Mouse (Mus musculus) gastrocnemius, adult 8-10 months (tissue): ENCODE results near the gene Anp32a. TPM values are rescaled to one million over a fixed set of nuclear protein-coding genes. Genes with fewer than 3 reads are reported as not detected.

Experiments
- DNase-seq, 2 experiments: peaks; one replicate each; pipeline ENCODE4 v3.0.0; 2022; ENCODE audit warnings: low spot score in 2 of 2
- total RNA-seq, 4 experiments: library from RNA; stranded (reverse); gene quantifications; 2 replicates each; pipeline ENCODE4 v1.2.4; 2022

Anp32a gene
- total RNA-seq, 4 experiments from 2014 or later = 56.9 to 73.2 (median 69.1) TPM

DNA sequence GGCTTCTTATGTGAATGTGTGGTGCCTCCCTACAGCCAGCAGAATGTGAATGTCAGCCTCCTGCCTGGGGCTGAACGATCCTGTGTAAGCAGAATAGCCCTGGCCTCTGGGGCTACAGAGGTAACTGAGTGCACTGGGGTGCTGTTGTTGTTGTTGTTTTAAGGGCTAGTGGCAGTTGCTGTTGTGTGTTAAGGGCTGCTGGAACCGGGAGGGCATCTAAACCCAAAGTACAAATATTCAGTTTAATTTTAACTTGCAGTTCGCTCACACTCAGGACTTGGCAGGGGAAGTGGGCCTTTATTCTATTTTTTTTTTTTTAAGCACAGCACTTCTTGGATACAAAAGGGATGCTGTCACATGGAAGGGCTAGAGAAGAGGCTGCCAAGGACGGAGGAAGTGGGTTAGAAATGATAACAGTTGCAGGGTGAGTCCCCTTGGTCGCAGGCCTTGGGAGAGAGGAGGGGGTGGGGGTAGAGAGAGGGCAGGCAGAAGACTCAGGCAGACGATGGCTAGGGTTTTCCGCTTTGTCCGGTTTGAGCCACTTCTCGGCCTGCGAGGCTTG is 26.5 kb downstream of the Anp32a start:
- DNase-seq = no peak

DNA sequence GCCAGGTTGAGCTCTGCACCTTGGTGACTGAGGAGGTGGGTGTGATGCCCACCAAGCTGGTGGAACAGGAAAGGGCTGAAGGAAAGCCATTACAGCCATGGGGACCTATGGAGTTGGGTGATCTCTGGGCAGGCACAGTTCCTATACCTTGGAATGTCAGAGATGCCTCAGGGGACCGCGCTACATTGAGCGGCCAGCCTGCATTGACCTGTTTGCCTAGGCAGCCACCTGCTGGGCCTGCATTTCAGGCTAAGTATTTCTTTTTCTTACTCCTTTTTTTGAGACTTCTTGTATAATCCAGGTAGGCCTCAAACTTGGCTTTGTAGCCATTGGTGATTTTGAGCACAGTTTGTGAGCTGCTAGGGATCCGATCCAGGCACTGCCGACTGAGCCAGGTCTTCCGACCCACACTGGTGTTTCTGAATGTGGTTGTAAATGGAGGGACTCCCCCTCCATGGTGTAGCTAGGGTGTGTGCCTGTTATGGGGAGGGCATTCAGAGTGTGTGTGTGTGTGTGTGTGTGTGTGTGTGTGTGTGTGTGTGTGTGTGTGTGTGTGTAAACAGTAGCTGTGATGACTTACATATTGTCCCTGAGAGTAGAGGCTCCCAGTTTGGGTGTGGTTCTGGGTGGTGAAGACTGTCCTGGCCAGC is 27.3 kb downstream of the Anp32a start:
- DNase-seq = no peak

DNA sequence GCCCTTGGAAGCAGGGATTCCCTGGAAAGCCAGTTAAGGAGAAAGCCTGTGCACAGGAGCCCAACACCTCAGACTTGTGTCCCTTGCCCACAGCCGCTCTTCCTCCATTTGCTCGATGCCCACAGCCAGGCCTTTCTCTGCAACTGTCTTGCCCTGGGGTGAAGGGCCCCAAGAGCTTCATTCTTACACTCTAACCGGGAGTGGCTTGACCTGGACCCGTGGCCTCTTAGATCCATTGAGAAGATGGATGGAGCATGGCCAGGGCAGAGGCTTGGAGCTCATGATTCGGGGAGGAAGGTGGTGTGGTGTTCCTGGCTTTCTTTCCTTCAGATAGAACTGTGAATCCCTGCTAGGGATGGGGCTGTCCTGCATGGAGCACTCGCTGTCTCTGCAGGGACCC is 28.1 kb downstream of the Anp32a start:
- no peak for DNase-seq

DNA sequence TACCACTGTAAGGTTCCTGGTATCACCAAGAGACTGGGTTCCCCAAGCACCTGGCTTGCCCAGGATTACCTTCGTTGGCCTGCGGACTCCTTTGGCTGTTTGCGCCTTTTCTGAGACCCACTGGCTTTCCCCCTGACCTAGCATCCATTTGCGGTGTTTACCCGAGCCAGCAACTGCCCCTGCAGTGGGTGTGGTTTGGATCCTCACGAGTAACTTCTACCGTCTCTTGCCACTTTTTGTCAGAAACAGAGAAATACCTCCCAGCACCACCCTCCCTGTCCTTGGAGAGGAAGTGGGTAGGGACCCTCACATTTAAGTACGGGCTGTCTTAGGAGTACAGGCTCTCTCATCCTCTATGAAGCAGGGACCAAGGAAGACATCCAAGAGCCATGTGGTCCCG is 29.1 kb downstream of the Anp32a start:
- no peak for DNase-seq

DNA sequence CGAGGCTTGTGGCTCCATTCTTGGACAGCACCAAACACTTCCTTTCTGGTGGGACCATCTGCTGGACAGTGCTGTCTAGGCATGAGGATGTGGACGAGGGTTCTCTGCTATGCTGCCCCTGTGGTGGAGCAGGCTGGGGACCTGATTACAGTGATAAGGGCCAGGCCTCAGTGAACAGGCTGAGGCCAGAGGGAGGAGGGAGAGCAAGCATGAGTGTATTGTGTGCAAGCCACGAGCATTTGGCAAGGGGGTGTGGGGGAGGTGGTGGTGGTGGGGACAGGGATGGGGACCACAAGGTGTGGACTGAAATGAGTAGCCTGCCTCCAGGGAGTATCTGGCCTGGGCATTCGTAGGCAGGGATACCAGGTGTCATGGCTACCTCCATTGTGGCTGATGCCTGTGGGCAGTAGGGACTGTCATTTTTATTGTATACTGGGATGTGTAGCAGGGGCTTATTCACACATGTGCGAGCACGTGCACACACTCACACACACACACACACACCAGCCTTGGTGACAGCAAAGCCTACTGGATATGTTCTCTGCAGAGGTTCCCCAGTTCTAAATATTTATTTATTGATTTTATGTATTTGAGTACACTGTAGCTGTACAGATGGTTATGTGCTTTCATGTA is 29.7 kb downstream of the Anp32a start:
- DNase-seq = no peak

DNA sequence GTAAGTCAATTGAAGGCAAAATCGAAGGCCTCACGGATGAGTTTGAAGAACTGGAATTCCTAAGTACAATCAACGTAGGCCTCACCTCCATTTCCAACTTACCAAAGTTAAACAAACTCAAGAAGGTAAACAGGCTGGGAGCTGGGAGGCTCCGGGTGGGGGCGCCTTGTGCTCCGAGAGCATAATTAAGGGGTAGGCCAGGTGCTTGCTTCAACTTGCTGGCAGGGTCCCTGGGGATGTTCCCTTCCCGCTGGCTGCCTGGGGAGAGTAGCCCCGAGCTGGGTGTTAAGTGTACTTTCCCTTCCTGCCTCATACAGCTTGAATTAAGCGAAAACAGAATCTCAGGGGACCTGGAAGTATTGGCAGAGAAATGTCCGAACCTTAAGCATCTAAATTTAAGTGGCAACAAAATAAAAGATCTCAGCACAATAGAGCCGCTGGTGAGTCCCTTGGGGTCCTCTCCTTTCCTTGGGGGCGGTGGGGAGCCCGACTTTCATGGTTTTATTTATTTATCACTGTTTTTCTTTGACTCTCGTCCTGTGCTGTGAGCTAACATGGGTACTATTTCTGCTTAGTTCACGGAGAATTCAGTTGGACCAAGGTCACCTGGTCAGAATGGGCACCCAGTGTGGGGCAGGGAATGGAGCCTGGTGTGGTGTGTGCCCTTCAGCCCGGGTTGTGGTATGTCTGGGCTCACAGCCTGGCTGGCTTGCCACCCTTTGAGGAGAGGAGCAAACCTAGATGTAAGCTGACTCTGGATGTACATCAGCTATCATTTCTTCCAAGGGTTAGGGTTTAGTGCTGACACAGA is 30.9 kb downstream of the Anp32a start:
- DNase-seq = no peak

DNA sequence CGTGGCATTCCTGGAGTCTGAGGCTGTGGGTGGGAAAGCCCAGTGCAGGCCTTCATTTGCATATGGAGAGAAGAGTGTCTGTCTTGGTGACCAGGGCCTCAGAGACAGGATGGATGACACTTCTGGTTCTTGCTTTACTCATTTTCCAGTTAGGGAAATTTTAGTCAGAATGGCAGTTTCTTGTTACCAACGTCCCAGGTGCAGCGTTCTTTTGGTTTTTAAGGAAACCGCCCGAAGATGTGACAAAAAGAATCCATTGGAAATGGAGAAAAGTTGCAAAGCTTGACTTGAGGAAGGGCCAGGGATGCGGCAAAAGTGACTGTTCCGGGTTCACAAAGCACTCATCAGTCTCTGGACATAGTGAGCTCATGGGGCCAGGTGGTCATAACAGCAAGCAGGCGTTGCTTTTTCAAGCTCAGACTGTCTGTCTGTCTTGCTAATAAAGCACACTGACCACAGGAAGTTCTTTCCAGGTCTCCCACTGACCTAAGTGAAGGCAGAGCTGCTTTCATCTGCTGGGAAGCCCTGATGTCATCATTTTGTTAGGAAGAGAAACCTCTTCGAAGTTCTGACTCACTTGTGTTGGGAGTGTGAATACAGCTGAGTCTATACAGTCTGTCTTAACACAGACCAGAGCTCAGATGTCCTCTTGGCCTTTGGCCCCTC is 31.6 kb downstream of the Anp32a start:
- DNase-seq = no peak

DNA sequence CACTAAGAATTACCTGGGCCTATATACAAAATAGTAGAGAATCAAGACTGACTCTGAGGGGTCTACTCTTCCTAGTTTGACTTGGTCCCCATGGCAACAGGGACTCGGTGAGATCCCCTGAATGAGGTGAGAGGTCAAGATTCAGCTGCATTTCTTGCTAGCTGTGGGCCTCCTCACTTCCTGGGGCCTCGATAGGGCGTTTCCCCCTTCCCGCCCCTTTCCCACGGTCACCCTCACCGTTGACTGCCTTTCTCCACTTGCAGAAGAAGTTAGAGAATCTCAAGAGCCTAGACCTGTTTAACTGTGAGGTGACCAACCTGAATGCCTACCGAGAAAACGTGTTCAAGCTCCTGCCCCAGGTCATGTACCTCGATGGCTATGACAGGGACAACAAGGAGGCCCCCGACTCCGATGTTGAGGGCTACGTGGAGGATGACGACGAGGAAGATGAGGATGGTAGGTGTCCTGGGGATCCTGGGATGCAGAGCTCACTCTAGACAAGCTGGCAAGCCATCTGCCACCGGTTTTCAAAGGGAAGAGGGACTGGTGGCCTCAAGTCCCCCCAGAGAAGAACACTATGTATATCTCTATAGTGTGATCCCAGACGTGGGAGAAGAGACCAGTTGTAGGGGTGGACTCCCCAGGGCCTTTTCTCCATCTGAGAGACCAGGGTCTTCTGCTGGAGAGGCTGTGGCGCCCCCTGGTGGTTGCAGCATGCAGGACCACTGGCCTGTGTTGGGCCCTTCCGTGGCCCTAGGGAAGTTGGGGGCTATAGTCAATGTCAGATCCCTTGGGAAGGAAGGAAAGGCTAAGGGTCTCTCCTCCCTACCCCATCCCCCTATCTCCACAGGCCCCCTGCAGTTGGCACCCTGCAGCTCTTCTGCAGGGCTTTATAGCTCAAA is 32.4 kb downstream of the Anp32a start:
- DNase-seq = peak; percentile 57 to 63

DNA sequence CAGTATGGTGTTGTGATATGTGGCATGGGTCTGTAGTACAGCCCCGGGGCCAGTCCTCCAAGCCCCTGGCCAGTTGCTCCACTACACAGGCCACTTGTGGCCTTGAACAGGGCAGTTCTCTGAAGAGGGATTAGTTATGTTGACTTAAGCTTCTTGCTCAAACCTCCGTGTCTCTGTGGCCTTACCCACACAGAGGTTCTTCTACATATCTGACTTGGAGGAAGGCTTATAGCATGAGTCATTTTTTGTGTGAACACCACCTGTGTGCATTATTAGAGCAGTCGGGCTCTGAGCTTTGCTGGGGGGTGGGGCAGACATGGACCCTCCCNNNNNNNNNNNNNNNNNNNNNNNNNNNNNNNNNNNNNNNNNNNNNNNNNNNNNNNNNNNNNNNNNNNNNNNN is 33.2 kb downstream of the Anp32a start:
- no peak for DNase-seq

DNA sequence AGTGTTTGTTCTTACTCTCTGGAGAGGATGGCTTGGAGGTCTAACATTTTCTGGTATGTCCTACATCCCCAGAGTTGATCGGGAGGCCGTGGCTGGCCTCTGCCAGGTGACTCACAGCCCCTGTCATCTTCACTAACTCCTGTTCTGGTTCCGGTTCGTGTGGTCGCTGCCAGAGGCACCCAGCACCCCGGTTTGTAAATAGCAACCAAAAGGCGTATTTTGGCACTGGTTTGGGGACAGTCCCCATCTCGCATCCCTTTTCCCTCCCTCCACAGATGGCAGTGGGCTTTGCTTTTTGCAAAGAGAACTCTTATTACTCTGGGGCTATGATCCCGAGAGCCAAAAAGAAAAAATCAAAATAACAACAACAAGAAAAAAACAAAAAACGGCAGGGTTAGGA is 36.8 kb downstream of the Anp32a start:
- DNase-seq = no peak

DNA sequence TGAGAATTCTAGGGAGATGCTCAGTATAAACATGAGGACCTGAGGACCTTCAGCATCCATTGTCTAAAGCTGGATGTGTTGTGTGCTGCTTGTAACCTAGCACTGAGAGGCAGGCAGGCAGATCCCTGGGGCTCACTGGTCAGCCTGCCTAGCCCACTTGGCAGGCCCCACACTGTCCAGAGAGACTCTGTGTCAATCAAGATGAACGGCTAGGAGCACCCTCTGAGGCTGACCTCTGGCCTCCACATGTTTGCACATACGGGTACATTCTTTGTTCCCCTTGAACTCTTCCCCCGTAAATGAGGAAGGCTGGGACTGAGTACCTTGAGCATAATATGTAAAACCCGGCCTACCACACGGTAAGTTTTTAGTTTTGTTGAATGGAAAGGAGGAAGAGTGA is 39.3 kb downstream of the Anp32a start:
- DNase-seq = no peak

DNA sequence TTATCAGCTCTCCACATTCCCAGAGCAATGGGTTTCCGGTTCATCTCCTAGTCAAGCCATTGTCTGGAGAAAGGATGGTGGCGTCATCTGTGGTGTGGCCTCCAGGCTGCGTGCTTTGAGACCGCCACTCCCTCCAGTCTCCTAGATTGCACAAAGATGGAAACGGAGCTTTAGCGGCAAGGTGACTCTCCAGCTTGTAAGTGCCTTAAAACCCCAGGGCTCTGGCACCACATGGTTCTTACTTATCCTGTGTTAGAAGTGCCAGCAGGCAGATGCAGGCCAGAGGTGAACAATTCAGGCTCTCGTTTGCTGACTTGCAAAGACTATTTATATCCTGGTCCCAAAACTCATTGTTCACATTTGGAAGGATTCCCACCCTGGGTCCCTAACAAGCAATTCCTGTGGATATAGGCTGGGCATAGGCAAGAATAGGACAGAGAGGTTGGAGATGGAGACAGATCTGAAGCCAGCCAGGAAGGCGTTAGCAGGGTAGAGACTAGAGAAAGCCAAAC is 40.4 kb downstream of the Anp32a start:
- DNase-seq = no peak

DNA sequence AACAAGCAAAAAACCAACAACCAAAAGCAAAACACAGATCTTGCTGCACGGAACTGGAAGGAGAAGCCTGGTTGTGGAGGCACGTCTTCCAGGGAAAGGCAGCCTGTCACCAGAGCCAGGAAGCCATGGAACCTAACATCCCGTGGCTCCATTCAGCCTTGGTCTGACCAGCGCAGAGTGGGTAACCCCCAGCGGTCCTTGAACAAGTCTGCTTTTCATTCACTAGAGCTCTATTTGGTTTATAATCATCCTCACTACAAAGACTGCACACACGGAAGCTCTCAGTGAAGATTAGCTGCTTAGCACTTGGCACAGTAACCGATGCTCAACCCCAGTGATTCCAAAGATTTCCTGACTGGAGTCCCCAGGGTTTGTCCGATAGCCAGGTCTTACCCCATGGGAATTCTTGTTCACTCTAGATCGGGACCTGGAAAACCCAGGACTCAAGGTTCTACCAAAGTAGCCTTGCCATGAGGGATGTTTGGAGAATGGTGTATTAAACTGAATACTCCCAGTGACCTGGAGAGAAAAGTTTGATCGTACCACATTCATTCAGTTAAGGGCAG is 41.5 kb downstream of the Anp32a start:
- no peak for DNase-seq

DNA sequence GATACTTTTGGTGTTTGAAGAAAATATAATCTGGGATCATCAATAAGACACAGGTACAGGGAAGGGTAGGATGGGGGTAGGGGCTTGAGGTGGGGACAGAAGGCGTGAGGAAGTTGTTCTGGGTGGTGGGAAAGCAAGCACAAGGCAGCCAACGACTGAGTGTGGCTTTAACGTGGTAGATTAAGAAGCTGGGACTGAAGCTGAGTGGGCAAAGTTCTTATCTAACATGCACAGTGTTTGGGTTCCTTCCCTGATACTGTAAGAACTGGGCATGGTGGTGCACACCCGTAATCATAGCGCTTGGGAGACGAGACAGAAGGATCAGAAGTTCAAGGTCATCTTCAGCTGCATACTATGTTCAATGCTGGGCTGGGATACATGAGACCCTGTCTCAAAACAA is 44.0 kb downstream of the Anp32a start:
- DNase-seq = no peak

DNA sequence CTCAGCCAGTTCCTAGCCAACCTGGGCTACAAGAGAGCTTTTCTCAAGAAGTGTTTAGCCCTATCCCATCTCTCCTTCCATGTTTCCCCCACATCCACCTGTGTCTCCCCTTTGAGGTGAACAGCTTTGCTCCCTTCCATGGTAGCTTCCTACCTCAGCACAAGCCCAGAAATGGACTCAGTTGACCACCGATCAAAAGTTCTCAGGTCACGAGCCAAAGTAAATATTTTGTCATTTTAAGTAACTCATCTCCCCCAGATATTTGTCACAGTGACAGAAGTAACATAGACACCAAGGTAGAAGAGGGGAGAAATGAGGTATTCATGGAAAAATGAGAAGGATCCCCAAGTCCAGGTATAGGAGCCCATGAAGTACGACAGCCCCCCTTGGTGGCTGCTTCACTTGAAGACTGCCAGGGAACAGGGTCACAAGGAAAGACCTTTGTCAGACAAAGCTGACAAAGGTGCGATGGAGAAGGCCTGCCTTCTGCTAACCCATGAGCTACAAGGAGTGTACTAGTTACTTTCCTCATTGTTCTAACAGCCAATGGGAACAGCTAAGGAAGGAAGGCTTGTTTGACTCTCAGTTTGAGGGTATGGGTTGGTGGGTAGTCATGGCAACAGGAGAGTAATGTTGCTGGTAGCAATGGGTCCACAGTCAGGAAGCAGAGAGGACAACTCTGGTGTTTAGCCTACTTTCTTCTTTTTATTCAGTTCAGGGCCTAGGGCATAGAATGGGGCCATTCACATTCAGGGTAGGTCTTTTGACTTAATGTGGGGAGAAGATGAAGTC is 44.8 kb downstream of the Anp32a start:
- no peak for DNase-seq

DNA sequence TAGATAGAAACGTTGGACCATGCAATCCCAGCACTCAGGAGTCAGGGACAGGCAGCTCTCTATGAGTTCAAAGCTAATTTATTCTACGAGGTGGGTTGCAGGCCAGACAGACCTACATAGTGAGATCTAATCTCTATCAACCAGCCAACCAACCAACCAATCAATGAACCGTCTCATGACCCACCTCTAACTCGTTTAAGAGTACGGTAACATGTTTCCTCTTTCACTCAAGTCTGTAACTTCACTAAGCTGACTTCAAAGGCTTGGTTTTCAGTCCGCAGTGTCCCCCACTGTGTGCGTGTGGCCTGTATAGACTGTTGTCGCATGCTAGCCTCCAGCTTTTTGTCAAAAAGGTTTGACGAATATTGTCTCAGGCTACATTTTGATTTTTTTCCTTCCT is 48.6 kb downstream of the Anp32a start:
- no peak for DNase-seq

DNA sequence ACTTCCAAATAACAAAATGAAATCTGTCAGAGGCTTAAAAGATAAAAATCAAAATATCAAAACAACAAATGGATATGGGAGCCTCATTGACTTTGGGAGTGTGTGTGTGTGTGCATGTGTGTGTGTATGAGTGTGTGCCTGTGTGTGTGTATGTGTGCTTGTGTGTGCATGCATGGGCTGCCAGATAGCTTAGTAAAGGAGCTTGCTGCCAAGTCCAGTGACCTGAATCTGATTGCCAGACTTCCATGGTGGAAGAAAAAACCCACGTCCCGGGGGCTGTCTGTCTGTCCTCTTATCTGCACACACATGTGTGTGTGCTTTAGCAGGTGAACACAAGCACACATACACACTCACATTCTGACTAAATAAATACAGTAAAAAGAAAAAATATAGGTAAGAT is 52.4 kb downstream of the Anp32a start:
- no peak for DNase-seq

DNA sequence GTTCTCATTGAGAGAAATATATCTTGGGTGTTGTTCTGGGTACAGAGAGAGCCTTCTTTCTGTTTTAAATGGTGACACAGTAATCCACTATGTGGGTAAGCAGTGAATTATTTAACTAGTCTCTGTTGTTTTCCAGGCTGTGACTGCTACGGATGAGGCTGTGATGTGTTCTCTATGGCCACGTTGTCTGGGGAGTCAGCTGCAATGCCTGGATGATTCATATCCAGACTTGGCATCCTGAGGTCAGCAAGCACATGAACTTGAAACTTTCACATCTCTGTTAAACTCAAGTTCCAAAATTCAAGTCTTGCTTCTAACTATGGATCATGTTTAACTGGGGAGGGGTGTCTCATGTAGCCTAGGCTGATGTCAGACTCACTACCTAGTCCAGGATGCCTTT is 53.1 kb downstream of the Anp32a start:
- no peak for DNase-seq

DNA sequence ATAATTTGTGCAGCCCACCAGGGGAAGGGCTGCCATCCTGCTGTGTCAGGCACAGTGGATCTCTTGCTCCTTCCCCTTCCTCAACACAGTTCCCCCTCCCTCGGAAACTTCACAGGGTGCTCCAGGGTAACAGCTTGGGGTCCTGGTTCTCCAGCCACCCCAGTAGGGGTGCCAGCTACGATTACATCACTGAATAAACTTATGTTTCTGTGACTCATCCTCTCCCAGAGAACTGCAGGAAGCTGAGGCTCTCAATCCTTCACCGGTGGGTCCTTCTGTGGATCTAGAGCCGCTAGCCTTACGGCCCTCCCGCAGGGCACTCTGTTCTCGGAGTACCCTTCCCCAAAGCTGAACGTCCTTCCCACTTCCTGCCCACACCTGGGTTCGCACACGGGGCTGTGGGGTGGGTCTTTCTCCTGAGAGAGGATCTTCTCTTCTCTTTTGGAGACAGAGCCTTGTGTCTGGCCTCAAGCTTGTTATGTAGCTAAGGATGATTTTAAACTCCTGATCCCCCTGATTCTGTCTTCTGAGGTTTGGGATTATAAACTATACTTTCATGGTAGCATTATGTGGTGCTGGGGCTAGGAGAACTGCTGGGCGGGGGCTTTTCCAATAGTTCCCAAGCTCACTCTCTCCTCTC is 59.6 kb downstream of the Anp32a start:
- no peak for DNase-seq
